Mouse (Mus musculus) liver, embryonic 11.5 days (tissue): Measurements from ENCODE around the gene Gm13693. TPM values are rescaled to one million over a fixed set of nuclear protein-coding genes. Genes with fewer than 3 reads are reported as not detected.
"Not testable (repeated sequence)": the region's sequence is repeated elsewhere in the genome, so short reads cannot be mapped to it uniquely, and the experiment has no call there.

Experiments used
- ATAC-seq: fragments of 200-750 bp; cut with Nextera tagmentation; replicated peaks from 2 replicates; pipeline ENCODE4 v1.8.0; 2017; ENCODE audit warnings: moderate number of reproducible peaks, mild to moderate bottlenecking, moderate TSS enrichment, moderate library complexity; ENCODE audit not compliant: low FRiP score
- DNase-seq: peaks from one replicate; pipeline ENCODE4 v3.0.0-alpha.2; 2017; ENCODE audit warnings: low spot score
- H3K27ac ChIP-seq: fragments of 300-500 bp; sonication (generic); 2 replicates; pipeline ENCODE4 v1.5.1; 2014; ENCODE audit warnings: mild to moderate bottlenecking, low read depth, low read length, control low read depth
- H3K27me3 ChIP-seq: fragments of 300-500 bp; sonication (generic); replicated peaks from 2 replicates; pipeline ENCODE4 v1.6.1; 2014; ENCODE audit warnings: low read length, mixed read lengths; ENCODE audit not compliant: control insufficient read depth, insufficient read depth
- H3K36me3 ChIP-seq: fragments of 300-500 bp; sonication (generic); 2 replicates; pipeline ENCODE4 v1.6.1; 2014; ENCODE audit warnings: mild to moderate bottlenecking, low read length, moderate library complexity, mixed read lengths; ENCODE audit not compliant: control insufficient read depth, insufficient read depth
- H3K4me1 ChIP-seq: fragments of 300-500 bp; sonication (generic); replicated peaks from 2 replicates; pipeline ENCODE4 v1.6.1; 2014; ENCODE audit warnings: low read length, mixed read lengths; ENCODE audit not compliant: control insufficient read depth, insufficient read depth
- H3K4me2 ChIP-seq: fragments of 300-500 bp; sonication (generic); 2 replicates; pipeline ENCODE4 v1.6.1; 2014; ENCODE audit warnings: mild to moderate bottlenecking, control low read depth, moderate library complexity
- H3K4me3 ChIP-seq: fragments of 300-500 bp; sonication (generic); 2 replicates; pipeline ENCODE4 v1.5.1; 2014; ENCODE audit warnings: low read depth, low read length, control low read depth
- H3K9ac ChIP-seq: fragments of 300-500 bp; sonication (generic); 2 replicates; pipeline ENCODE4 v1.6.1; 2014; ENCODE audit warnings: low read depth, low read length, control low read depth
- H3K9me3 ChIP-seq: fragments of 300-500 bp; sonication (generic); 2 replicates; pipeline ENCODE4 v1.6.1; 2016; ENCODE audit warnings: low read length, inconsistent platforms, mixed read lengths; ENCODE audit not compliant: control insufficient read depth
- WGBS: fragments of 180-500 bp; shearing (Covaris S2); extraction: QIAGEN DNeasy Blood & Tissue Kit; methylation state at CpG from one replicate; pipeline ENCODE4 v1.1.7; 2014; 5-methylcytosine and 5-hydroxymethylcytosine counted together
- polyA plus RNA-seq: library from polyadenylated mRNA; unstranded; fragments of >200 nt; fragmentation: Nextera tagmentation; extraction: Ambion mirVana; gene quantifications from 2 replicates; pipeline ENCODE4 v1.2.1, GENCODE M21; 2014

Gm13693 gene
- not detected in 2 replicates for polyA plus RNA-seq

DNA sequence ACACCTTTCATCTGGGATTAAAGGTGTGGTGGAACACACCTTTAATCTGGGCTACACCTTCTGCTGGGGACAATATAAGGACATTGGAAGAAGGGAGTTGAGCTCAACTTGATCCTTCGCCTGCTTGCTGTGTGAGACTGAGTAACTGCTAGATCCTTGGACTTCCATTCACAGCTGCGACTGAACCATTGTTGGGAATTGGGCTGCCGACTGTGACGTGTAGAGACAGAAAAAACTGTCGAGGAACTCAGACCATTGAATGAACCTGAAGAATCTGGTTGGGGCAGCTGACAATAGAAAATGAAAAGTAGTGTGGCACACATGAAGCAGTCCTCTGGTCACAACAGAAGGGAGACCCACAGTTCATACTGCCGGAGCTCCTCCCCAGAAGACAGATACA lies at the start of gene Gm13693:
TSS of gene Gm13693 (plus strand) at position 301 of the 400 bp plus-strand sequence.
- H3K27me3 ChIP-seq, H3K4me3 ChIP-seq: not testable (repeated sequence)

DNA sequence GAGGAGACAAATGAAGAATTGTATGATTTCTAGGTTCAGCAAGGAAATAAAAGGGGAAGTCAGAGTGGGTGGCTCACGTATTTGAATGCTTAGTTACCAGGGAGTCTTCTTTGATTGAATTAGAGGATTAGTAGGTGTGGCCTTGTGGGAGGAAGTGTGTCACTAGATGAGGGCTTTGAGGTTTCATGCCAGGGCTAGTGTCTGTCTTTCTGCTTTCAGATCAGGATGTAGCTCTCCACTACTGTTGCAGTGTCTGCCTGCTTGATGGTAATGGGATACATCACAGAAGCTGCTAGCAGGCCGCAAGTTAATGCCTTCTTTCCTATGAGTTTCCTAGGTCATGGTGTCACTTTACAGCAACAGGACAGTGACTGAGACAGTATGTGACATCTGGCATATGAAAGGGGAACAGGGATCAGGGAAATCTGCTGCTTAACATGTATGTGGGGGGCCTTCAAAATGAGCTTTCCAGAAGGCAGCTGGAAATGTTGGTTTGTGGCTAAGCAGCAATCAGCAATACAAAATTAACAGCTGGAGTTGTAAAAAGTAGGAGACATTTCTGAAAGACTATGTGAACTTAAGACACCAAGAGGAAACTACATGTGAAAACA lies 31.7 kb upstream of the Gm13693 start:
- DNase-seq (no peak), ATAC-seq (no peak)
- no peak overlapping the region for H3K27ac ChIP-seq
- 41% methylated on average over 2 of the region's 2 CpGs for WGBS
- no peak overlapping the region for H3K4me3 ChIP-seq
- H3K9me3 ChIP-seq: no peaks in the 10 kb centered on the region
- no peaks in the 10 kb centered on the region for H3K36me3 ChIP-seq
- H3K9ac ChIP-seq: no peak overlapping the region
- no peaks in the 10 kb centered on the region for H3K4me1 ChIP-seq
- no peak overlapping the region for H3K4me2 ChIP-seq
- no peaks in the 10 kb centered on the region for H3K27me3 ChIP-seq

More for the DNA sequence above, at the start of gene Gm13693:
- not testable (repeated sequence) for H3K9ac ChIP-seq, H3K9me3 ChIP-seq, H3K4me1 ChIP-seq, H3K4me2 ChIP-seq, H3K27ac ChIP-seq, DNase-seq, ATAC-seq, H3K36me3 ChIP-seq
- no CpG with 5 or more reads among the region's 6 CpGs for WGBS

DNA sequence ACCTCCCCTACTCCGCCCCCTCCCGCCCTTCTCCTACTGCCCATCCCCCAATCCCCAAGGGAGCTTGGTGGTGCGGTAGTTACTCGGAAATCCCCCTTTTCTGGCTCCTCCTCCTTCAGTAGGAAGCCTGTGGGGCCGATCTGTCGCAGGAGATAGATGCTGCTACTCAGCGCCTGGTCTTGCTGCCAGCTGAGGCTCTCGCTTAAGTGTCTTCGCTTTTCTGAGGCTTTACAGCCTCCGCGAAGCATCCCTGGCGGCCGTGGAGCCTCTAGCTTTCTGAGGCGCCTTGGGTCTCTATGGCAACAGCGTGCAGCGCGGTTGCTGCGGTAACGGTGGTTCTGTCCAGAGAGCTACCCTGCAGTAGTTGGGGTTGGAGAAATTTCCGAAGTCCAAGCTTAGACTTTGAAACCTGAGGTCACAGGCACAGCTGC lies 20.4 kb upstream of the Gm13693 start, which contains the start of gene Zswim2:
TSS of gene Zswim2 (minus strand) at position 298 of the 431 bp plus-strand sequence.
- Histone ChIP-seq H3K9me3 (no peaks in the 10 kb centered on the region), H3K9ac (no peak within 1 kb of the TSS), H3K27ac (no peak within 1 kb of the TSS), H3K4me2 (peak within 1 kb of the TSS; percentile 52), H3K36me3 (no peaks in the 10 kb centered on the region), H3K27me3 (no peaks in the 10 kb centered on the region), H3K4me3 (peak within 1 kb of the TSS; percentile 28), H3K4me1 (no peaks in the 10 kb centered on the region; the same call in 1 of the 2 replicates)
- DNase-seq (peak; percentile 48), ATAC-seq (peak; percentile 72)
- 1% methylated on average over 20 of the region's 20 CpGs for WGBS

DNA sequence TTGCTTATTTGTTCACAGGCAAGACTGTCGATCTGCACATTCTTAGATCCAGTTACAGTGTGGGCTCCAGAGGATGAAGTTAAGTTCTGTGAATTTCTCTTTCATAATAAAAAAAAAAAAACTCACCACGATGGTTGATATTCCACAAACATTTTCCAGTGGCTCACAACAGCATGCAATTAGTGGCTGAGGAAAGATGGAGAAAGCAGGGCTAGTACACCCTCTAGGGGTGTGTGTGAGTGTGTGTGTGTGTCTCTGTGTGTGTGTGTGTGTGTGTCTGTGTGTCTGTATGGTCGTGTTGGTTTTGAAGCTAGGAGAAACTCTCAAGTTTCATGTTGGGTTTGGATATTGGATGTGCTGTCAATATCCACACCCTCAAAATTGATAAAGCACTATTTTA lies 19.9 kb upstream of the Gm13693 start:
- no peak for ATAC-seq
- no peak for DNase-seq
- no peak overlapping the region for H3K4me3 ChIP-seq
- no peak overlapping the region for H3K27ac ChIP-seq
- peak overlapping the region; percentile 52 for H3K4me2 ChIP-seq
- 41% methylated on average over 3 of the region's 3 CpGs for WGBS
- no peaks in the 10 kb centered on the region; the same call in 1 of the 2 replicates for H3K4me1 ChIP-seq
- no peaks in the 10 kb centered on the region for H3K27me3 ChIP-seq
- H3K9ac ChIP-seq: no peak overlapping the region
- H3K9me3 ChIP-seq: no peaks in the 10 kb centered on the region
- no peaks in the 10 kb centered on the region for H3K36me3 ChIP-seq

DNA sequence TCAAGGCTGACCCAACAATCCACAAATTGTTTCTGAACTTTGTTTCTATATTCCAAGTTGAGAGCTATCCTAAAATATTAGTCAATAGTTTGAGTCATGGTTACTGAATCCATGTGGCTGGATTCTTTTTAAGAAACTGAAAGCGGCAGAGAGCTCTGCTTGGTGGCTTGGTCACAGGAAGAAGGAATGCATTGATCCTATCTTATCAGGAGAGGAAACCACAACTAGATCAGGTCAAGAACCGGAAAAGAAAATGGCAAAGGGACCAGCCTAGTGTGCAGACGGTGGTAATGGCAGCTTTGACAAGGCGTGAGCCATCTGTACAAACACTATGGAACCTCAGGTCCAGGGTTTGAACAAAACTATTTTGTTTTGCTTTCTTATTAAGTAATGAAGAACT lies 19.5 kb upstream of the Gm13693 start:
- Histone ChIP-seq H3K4me1 (no peaks in the 10 kb centered on the region; the same call in 1 of the 2 replicates), H3K36me3 (no peaks in the 10 kb centered on the region), H3K9me3 (no peaks in the 10 kb centered on the region), H3K27me3 (no peaks in the 10 kb centered on the region), H3K27ac (no peak overlapping the region), H3K9ac (no peak overlapping the region), H3K4me3 (no peak overlapping the region), H3K4me2 (no peak overlapping the region)
- DNase-seq (no peak), ATAC-seq (no peak)
- WGBS: 32% methylated on average over 4 of the region's 4 CpGs

DNA sequence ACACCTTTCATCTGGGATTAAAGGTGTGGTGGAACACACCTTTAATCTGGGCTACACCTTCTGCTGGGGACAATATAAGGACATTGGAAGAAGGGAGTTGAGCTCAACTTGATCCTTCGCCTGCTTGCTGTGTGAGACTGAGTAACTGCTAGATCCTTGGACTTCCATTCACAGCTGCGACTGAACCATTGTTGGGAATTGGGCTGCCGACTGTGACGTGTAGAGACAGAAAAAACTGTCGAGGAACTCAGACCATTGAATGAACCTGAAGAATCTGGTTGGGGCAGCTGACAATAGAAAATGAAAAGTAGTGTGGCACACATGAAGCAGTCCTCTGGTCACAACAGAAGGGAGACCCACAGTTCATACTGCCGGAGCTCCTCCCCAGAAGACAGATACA lies 5.9 kb upstream of the Gm13693 start, which contains the start of gene Gm13698:
TSS of gene Gm13698 (plus strand) at position 301 of the 400 bp plus-strand sequence.
- H3K9ac ChIP-seq, H3K27me3 ChIP-seq, H3K4me2 ChIP-seq, H3K9me3 ChIP-seq, H3K4me3 ChIP-seq, H3K36me3 ChIP-seq, H3K4me1 ChIP-seq, H3K27ac ChIP-seq, DNase-seq, ATAC-seq: not testable (repeated sequence)
- no CpG with 5 or more reads among the region's 6 CpGs for WGBS

DNA sequence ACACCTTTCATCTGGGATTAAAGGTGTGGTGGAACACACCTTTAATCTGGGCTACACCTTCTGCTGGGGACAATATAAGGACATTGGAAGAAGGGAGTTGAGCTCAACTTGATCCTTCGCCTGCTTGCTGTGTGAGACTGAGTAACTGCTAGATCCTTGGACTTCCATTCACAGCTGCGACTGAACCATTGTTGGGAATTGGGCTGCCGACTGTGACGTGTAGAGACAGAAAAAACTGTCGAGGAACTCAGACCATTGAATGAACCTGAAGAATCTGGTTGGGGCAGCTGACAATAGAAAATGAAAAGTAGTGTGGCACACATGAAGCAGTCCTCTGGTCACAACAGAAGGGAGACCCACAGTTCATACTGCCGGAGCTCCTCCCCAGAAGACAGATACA lies 5.7 kb downstream of the Gm13693 start, which contains the start of gene Gm13695:
TSS of gene Gm13695 (plus strand) at position 301 of the 400 bp plus-strand sequence.
- H3K9me3 ChIP-seq, H3K4me3 ChIP-seq, ATAC-seq, H3K4me1 ChIP-seq, DNase-seq, H3K27ac ChIP-seq, H3K4me2 ChIP-seq, H3K36me3 ChIP-seq, H3K9ac ChIP-seq, H3K27me3 ChIP-seq: not testable (repeated sequence)
- no CpG with 5 or more reads among the region's 6 CpGs for WGBS

DNA sequence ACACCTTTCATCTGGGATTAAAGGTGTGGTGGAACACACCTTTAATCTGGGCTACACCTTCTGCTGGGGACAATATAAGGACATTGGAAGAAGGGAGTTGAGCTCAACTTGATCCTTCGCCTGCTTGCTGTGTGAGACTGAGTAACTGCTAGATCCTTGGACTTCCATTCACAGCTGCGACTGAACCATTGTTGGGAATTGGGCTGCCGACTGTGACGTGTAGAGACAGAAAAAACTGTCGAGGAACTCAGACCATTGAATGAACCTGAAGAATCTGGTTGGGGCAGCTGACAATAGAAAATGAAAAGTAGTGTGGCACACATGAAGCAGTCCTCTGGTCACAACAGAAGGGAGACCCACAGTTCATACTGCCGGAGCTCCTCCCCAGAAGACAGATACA lies 11.5 kb downstream of the Gm13693 start, which contains the start of gene Gm13696:
TSS of gene Gm13696 (plus strand) at position 301 of the 400 bp plus-strand sequence.
- not testable (repeated sequence) for H3K27ac ChIP-seq, H3K9ac ChIP-seq, DNase-seq, H3K4me2 ChIP-seq, H3K4me1 ChIP-seq, ATAC-seq, H3K9me3 ChIP-seq, H3K4me3 ChIP-seq, H3K27me3 ChIP-seq, H3K36me3 ChIP-seq
- no CpG with 5 or more reads among the region's 6 CpGs for WGBS

DNA sequence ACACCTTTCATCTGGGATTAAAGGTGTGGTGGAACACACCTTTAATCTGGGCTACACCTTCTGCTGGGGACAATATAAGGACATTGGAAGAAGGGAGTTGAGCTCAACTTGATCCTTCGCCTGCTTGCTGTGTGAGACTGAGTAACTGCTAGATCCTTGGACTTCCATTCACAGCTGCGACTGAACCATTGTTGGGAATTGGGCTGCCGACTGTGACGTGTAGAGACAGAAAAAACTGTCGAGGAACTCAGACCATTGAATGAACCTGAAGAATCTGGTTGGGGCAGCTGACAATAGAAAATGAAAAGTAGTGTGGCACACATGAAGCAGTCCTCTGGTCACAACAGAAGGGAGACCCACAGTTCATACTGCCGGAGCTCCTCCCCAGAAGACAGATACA lies 17.3 kb downstream of the Gm13693 start, which contains the start of gene Gm13694:
TSS of gene Gm13694 (plus strand) at position 301 of the 400 bp plus-strand sequence.
- not testable (repeated sequence) for H3K4me3 ChIP-seq, H3K9me3 ChIP-seq, H3K27ac ChIP-seq, DNase-seq, H3K4me2 ChIP-seq, H3K36me3 ChIP-seq, H3K27me3 ChIP-seq, ATAC-seq, H3K9ac ChIP-seq, H3K4me1 ChIP-seq
- no CpG with 5 or more reads among the region's 6 CpGs for WGBS
